Mouse (Mus musculus): ENCODE data around the gene Sytl3. TPM values are rescaled to one million over a fixed set of nuclear protein-coding genes. Genes with fewer than 3 reads are reported as not detected.
"Not testable (repeated sequence)": the region's sequence is repeated elsewhere in the genome, so short reads cannot be mapped to it uniquely, and the experiment has no call there.

The Sytl3 gene
- polyA plus RNA-seq, 1 experiment from 2014 or later = 0.30 TPM

- H3K4me3 ChIP-seq; H3K4me2 ChIP-seq; H3K27ac ChIP-seq; H3K9me3 ChIP-seq (replicated peaks); ATAC-seq (replicated peaks; ENCODE audit: insufficient number of reproducible peaks, insufficient read depth, low FRiP score, low read depth); H3K9ac ChIP-seq; H3K36me3 ChIP-seq; H3K27me3 ChIP-seq; H3K4me1 ChIP-seq (replicated peaks): not testable (repeated sequence)
- 88% methylated on average over 6 of the region's 6 CpGs for WGBS
Observed at GRCm38 (mm10) chr17:6632850-6633249, 26.0 kb upstream of the Sytl3 start.

GRCm38 (mm10) chr17:6635781-6636180 lies 23.1 kb upstream of the Sytl3 start:
- H3K9ac ChIP-seq; H3K4me2 ChIP-seq; H3K9me3 ChIP-seq (replicated peaks); H3K36me3 ChIP-seq; H3K27ac ChIP-seq; H3K27me3 ChIP-seq; H3K4me1 ChIP-seq (replicated peaks); H3K4me3 ChIP-seq; ATAC-seq (replicated peaks; ENCODE audit: insufficient number of reproducible peaks, insufficient read depth, low FRiP score, low read depth): not testable (repeated sequence)
- 92% methylated on average over 1 of the region's 4 CpGs for WGBS

DNA sequence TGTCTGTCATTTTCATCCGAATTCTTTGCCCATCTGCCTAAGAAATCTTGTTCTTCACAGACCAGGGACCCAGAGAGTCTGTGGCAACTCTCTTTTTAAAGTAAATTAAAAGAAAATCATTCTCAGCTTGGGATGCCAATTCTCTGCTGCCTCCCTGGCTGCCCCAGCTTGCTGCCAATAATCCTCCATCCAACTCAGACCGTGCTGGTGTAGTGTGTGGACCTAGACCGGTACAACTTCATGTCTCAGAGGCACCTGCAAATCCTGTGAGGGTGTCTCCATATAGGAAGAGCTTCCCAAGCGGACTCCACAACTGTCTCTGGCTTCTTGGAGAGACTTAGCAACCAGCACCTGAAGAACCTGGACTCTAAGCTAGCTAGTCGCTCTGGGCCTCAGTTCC lies 22.0 kb upstream of the Sytl3 start:
- Histone ChIP-seq H3K4me2 (no peak overlapping the region), H3K27me3 (no peaks in the 10 kb centered on the region), H3K4me1 (replicated peaks) (no peaks in the 10 kb centered on the region), H3K36me3 (no peaks in the 10 kb centered on the region), H3K27ac (no peak overlapping the region), H3K9ac (no peak overlapping the region), H3K4me3 (no peak overlapping the region), H3K9me3 (replicated peaks) (no peaks in the 10 kb centered on the region)
- 77% methylated on average over 5 of the region's 5 CpGs for WGBS
- ATAC-seq (replicated peaks; ENCODE audit: insufficient number of reproducible peaks, insufficient read depth, low FRiP score, low read depth) = no peak

GRCm38 (mm10) chr17:6637434-6637833 lies 21.5 kb upstream of the Sytl3 start:
- not testable (repeated sequence) for H3K27ac ChIP-seq; H3K9ac ChIP-seq; H3K4me3 ChIP-seq; ATAC-seq (replicated peaks; ENCODE audit: insufficient number of reproducible peaks, insufficient read depth, low FRiP score, low read depth); H3K4me2 ChIP-seq; H3K36me3 ChIP-seq; H3K4me1 ChIP-seq (replicated peaks); H3K27me3 ChIP-seq; H3K9me3 ChIP-seq (replicated peaks)
- WGBS = 90% methylated on average over 4 of the region's 4 CpGs

DNA sequence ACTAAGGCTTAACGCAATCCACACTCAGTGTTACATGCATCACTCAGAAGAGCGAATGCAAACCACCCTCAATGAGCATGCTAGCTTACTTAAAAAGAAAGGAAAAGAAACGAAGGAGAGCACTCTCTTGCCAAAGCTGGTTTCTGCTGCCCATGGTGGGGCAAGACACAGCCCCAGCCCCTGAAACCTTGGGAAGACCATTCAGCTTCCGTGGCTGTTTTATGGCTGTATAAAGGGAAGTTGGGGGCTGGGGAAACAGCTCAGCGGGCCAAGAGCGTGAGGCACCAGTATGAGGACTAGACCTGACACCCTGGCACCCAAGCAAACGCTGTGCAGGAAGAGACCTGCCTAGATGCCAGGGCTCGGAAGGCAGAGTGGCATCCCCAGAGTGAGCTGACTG lies 20.4 kb upstream of the Sytl3 start:
- not testable (repeated sequence) for ATAC-seq (replicated peaks; ENCODE audit: insufficient number of reproducible peaks, insufficient read depth, low FRiP score, low read depth)

DNA sequence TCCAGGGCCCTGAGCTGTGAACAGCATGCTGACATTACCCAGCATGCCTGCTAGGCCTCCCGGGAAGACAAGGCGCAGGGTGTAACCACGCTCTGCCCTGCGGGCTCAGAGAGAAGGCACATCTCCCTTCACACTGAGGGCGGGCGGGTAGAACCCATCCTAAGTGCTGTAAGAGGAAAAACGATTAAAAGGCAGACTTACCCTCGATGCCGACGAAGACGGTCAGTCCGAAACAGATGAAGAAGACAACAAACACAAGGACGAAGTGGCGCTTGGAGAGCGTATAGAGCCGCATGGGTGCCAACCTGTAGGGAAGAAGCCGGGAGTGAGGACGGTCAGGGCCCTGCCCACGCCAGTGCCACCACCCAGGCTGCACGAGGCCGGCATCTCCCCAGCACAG lies 19.4 kb upstream of the Sytl3 start:
- H3K4me3 ChIP-seq; H3K4me1 ChIP-seq (replicated peaks); ATAC-seq (replicated peaks; ENCODE audit: insufficient number of reproducible peaks, insufficient read depth, low FRiP score, low read depth); H3K9me3 ChIP-seq (replicated peaks); H3K9ac ChIP-seq; H3K27me3 ChIP-seq; H3K4me2 ChIP-seq; H3K27ac ChIP-seq; H3K36me3 ChIP-seq: not testable (repeated sequence)
- WGBS = 91% methylated on average over 15 of the region's 21 CpGs

More for the DNA sequence above, 20.4 kb upstream of the Sytl3 start:
- H3K9me3 ChIP-seq (replicated peaks); H3K4me1 ChIP-seq (replicated peaks); H3K27ac ChIP-seq; H3K36me3 ChIP-seq; H3K4me2 ChIP-seq; H3K27me3 ChIP-seq; H3K9ac ChIP-seq; H3K4me3 ChIP-seq: not testable (repeated sequence)
- WGBS = 87% methylated on average over 8 of the region's 8 CpGs

DNA sequence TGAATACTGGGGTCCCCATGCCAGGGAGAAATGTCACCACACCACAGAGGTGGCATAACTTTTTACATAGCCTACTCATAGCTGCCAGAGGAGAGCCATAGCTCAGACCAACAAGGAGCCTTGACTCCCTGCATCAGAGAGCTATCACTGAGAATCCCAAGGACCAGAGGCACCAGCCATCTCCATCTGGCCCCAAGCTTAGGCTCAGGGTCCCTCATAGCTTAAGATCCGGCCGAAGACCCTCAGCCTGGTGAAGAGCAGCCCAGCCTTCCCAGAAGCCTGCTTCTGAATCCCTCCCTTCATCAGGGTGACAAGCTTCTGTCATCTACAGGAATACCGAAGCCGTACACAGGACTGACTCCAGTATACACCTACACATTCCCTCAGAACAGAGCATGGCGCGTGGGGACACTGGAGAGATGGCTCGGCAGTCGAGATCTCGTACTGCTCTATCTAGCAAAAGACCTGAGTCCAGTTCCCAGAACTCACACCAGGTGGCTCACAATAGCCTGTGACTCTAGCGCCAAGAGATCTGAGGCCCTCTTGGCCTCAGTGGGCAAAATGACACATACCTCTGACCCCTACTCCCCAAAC lies 18.8 kb upstream of the Sytl3 start:
- WGBS = 75% methylated on average over 10 of the region's 10 CpGs
- H3K4me2 ChIP-seq; H3K27me3 ChIP-seq; H3K4me3 ChIP-seq; H3K36me3 ChIP-seq; ATAC-seq (replicated peaks; ENCODE audit: insufficient number of reproducible peaks, insufficient read depth, low FRiP score, low read depth); H3K9me3 ChIP-seq (replicated peaks); H3K27ac ChIP-seq; H3K4me1 ChIP-seq (replicated peaks); H3K9ac ChIP-seq: not testable (repeated sequence)

DNA sequence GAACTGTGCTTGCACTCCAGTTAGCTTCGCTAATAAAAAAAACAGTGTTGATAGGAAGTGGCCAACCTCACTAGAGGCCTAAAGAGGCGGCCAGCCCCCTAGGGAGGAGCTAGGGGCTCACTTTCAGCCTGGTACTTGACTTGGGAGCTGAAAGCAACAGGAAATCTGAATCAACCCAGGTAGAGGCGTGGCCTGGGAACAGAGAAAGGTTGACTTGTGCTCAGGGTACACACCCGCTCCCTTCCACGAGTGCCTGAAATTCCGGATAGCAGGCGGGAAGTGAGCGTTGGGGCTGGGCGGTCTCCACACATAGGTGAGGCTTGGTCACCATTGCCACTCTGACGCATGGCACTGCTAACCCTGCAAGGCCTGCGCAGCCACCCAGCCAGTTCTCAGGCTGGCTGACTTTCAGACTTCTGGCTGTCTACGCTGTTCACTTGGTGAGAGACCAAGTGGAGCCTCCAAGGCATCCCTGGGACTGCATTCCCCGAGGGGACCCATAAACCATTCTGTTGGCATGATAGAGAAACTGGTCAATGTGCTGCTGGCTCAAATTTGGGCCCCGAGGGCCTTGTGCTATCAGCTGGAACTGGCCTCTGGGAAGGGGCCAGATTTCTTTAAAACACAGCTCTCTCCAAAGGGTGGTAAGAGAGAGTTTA lies 18.0 kb upstream of the Sytl3 start:
- peak; percentile 44 for ATAC-seq (replicated peaks; ENCODE audit: insufficient number of reproducible peaks, insufficient read depth, low FRiP score, low read depth)
- 74% methylated on average over 14 of the region's 14 CpGs for WGBS

DNA sequence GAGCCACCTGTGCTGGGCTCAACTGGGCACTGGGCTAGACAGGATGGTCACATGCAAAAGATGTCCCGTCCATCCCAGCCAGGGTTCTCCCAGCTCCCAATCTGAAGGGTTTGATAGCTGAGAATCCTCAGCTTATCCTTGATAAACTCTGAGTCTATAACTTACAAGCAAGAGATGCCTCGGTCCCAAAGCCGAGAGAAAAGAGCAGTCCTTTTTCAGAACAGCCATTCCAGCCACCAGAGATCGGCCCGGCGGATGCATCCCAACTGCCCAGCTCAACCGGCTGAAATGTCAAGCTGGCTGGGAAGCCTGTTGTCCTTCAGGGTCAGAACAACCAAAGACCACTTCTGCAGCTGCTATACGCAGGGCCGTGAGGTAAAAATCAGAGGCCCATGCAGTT lies 14.7 kb upstream of the Sytl3 start:
- not testable (repeated sequence) for H3K36me3 ChIP-seq; ATAC-seq (replicated peaks; ENCODE audit: insufficient number of reproducible peaks, insufficient read depth, low FRiP score, low read depth); H3K27me3 ChIP-seq; H3K27ac ChIP-seq; H3K4me2 ChIP-seq; H3K9ac ChIP-seq; H3K4me1 ChIP-seq (replicated peaks); H3K4me3 ChIP-seq; H3K9me3 ChIP-seq (replicated peaks)
- 91% methylated on average over 9 of the region's 9 CpGs for WGBS

More for the DNA sequence above, 18.0 kb upstream of the Sytl3 start:
- not testable (repeated sequence) for H3K9me3 ChIP-seq (replicated peaks); H3K27ac ChIP-seq; H3K36me3 ChIP-seq; H3K4me3 ChIP-seq; H3K4me2 ChIP-seq; H3K9ac ChIP-seq; H3K27me3 ChIP-seq; H3K4me1 ChIP-seq (replicated peaks)

DNA sequence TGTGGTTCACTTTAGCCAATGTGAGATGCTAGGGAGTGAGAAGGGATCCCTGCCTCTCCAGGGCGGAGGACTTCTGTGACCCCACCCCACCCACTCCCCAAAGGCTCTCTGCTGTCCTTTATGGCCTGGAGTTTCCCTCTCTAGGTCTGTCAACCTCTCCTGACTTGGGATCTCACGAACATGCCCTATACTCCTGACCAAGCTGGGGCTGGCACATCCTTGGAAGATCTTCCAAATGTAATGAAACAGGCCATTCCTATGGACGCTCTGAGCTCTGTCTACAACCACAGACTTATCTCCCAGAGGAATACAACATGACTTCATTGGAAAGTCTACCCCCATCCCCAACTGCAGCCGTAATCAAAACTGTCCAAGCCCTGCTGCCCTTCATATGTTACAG lies 14.2 kb upstream of the Sytl3 start:
- not testable (repeated sequence) for H3K4me2 ChIP-seq; H3K4me3 ChIP-seq; H3K27me3 ChIP-seq; ATAC-seq (replicated peaks; ENCODE audit: insufficient number of reproducible peaks, insufficient read depth, low FRiP score, low read depth); H3K9ac ChIP-seq; H3K9me3 ChIP-seq (replicated peaks); H3K4me1 ChIP-seq (replicated peaks); H3K27ac ChIP-seq; H3K36me3 ChIP-seq
- WGBS = 71% methylated on average over 4 of the region's 4 CpGs

GRCm38 (mm10) chr17:6645668-6646067 lies 13.2 kb upstream of the Sytl3 start:
- not testable (repeated sequence) for H3K9ac ChIP-seq; ATAC-seq (replicated peaks; ENCODE audit: insufficient number of reproducible peaks, insufficient read depth, low FRiP score, low read depth); H3K4me1 ChIP-seq (replicated peaks); H3K27ac ChIP-seq; H3K4me3 ChIP-seq; H3K9me3 ChIP-seq (replicated peaks); H3K36me3 ChIP-seq; H3K4me2 ChIP-seq; H3K27me3 ChIP-seq
- WGBS = 85% methylated on average over 4 of the region's 4 CpGs

DNA sequence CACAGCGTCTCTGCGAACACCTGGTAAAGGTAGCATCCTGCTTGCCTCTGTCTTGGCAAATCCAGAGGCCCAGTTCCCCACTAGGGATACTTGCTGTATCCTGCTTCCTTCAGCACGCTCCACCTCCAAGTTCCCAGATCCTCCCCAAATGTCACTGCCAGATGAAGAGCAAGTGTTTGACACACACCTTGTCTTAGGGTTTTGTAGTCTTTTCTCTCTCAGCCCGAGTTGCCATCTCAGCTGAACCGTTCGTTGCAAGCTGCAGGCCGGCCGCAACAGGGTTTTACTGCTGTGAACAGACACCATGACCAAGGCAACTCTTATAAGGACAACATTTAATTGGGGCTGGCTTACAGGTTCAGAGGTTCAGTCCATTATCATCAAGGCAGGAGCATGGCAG lies 12.1 kb upstream of the Sytl3 start:
- ATAC-seq (replicated peaks; ENCODE audit: insufficient number of reproducible peaks, insufficient read depth, low FRiP score, low read depth); H3K27ac ChIP-seq; H3K4me1 ChIP-seq (replicated peaks); H3K4me2 ChIP-seq; H3K27me3 ChIP-seq; H3K36me3 ChIP-seq; H3K9me3 ChIP-seq (replicated peaks); H3K9ac ChIP-seq; H3K4me3 ChIP-seq: not testable (repeated sequence)
- 95% methylated on average over 8 of the region's 8 CpGs for WGBS
